Mouse (Mus musculus): ENCODE data around the gene Alox12b.
A peak's percentile ranks its signal among the peaks of the same experiment; 100 is the strongest.

The Alox12b gene

DNA sequence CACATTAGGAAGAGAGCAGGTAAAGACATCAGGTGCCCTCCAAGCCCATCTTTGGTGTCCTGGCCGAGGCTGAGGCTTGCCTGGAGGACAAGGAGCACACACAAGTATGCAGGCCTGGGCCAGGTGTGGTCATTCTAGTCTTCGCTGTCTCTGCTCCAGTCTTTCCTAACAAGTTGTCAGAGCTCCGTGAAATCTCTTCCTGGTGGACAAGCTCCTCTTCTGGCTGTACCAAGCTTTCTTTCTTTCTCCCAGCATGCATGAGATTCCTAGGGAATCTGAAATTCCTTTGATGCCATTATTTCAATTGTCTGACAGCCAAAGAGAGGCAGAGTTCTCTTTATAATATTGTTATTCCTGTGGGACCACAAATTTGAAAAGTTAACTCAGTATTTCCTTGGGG, 22.7 kb downstream of the Alox12b start:
- no peak for DNase-seq

DNA sequence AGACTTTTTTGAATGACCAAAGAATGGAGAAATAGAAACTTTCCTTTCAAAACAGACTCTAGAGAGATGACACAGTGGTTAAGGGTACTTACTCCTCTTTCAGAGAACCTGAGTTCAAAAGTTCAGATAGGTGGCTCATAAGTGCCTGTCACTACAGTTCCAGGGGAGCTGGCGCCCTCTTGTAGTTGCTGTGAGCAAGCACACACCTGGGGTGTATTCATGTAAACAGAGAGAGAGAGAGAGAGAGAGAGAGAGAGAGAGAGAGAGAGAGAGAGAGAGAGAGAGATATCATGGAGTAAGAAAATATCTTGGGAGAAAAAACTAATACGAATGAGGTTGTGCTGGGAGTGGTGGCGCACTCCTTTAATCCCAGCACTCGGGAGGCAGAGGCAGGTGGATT, 23.3 kb downstream of the Alox12b start:
- DNase-seq, result no peak

DNA sequence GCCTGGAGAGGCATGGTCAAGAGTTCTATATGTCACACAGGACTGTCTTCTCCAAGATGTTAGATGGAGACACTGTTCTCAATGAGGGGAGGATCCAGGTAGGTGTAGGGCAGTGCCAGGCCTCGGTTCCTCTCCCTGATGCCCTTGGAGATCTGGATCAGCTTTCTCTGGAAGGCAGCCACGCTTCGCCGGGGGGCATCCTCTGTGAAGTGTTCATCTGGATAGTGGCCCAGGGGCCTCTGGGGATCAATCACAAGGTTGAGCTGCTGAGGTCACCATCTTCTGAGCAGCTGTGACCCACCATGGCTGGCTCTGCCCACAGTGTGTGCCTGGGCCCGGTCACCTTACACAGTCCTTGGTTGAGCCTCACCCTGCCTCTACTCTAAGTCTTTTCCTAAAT, 28.2 kb downstream of the Alox12b start:
- DNase-seq, result no peak

GRCm38 (mm10) chr11:69185936-69186335, 29.1 kb downstream of the Alox12b start:
- DNase-seq, result no peak

GRCm38 (mm10) chr11:69192840-69193239, 36.1 kb downstream of the Alox12b start:
- DNase-seq, result peak; percentile 34

- DNase-seq, result peak; percentile 59
Observed at GRCm38 (mm10) chr11:69196766-69197165, 40.0 kb downstream of the Alox12b start.

DNA sequence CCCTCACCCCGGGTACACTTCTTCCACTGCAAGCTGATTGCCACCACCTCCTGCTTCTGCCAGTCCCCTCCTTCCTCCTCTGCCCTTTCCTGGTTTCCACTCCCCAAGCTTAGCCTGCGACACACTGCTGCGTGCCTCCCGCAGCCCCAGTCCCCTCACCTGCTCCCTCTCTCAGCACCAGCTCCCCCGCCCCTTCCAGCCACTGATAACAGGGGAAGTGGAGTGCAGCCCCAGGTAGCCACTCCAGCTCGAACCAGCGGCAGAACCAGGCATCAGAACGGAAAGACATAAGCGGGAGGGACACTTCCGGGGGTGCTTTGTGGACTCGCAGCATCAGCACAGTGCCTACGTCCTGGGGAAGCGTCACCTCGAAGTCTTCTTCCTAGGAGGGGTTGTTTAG, 40.4 kb downstream of the Alox12b start:
- DNase-seq, result no peak

- DNase-seq, result no peak
Observed at GRCm38 (mm10) chr11:69197743-69198142, 41.0 kb downstream of the Alox12b start, which contains the start of gene Alox8. Gene Alox8 (minus strand): TSS chr11:69197843.

DNA sequence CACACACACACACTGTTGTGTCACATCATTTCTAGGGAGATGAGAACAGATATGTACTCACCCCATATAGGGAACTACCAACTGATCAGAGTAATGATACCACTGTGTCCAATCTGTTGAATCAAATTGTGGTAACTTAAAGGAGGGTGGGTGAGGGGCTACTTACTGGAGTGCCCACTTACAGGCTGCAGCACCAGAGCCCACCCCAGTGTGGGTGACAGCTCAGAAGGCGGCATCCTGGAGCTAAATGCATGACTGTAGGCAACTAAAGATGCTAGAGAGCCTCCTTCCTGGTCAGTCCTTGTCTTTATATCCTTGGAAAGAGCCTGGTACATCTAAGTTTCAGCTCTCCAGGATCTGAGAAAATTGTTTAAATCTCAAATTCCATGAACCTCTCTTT, 42.5 kb downstream of the Alox12b start:
- no peak for DNase-seq

GRCm38 (mm10) chr11:69200231-69200630, 43.4 kb downstream of the Alox12b start:
- DNase-seq, result no peak

GRCm38 (mm10) chr11:69202469-69203230, 45.9 kb downstream of the Alox12b start:
- DNase-seq, result no peak

- peak; percentile 68 for DNase-seq
Observed at GRCm38 (mm10) chr11:69211431-69211830, 54.6 kb downstream of the Alox12b start.

DNA sequence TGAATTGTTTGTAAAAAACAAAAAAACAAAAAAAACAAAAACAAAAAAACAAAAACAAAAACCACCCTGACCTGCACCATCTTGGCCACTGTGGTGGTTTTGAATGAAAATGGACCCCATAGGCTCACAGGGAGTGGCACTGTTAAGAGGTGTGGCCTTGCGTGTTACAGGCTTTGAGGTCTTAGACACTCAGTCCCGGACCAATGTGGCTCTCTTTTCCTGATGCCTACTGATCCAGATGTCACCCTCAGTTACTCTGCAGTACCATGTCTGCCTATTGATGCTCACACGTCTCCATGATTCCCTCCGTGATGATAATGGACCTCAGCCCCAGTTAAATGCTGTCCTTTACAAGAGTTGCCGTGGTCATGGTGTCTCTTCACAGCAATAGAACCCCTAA, 60.6 kb downstream of the Alox12b start:
- no peak for DNase-seq

DNA sequence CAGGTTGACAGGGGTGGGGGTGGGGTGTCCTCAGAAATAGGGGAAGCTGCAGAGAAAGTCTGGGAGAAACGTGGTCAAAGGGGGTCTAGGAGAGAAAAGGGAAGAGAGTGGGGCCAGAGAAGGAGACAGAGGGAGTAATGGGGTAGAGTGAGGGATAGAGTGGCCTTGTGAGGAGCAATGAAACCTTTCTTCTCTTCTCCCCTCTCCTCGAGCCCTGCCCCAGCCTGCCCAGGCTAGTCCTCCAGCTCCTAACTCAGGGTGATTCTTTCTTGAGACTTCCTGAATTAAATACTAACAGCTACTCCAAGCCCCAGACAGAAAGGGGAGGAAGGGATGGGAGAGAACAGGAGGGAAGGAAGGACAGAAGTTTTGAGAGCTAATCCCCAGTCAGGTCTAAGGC, 61.9 kb downstream of the Alox12b start:
- DNase-seq, result no peak

All from cerebellum, adult 11 months (tissue).